Mouse (Mus musculus) hindbrain, embryonic 16.5 days (tissue): ENCODE results near the gene Dhfr. TPM values are rescaled to one million over a fixed set of nuclear protein-coding genes. Genes with fewer than 3 reads are reported as not detected.
"Not testable (repeated sequence)": the region's sequence is repeated elsewhere in the genome, so short reads cannot be mapped to it uniquely, and the experiment has no call there.

ENCODE experiments used
- ATAC-seq: fragments of 200-750 bp; cut with Nextera tagmentation; 2 replicates; pipeline ENCODE4 v1.8.0; 2017; ENCODE audit warnings: moderate TSS enrichment, moderate library complexity
- H3K27ac ChIP-seq: fragments of 300-500 bp; sonication (generic); 2 replicates; pipeline ENCODE4 v1.5.1; 2014; ENCODE audit warnings: low read depth, mild to moderate bottlenecking, control low read depth, low read length, moderate library complexity
- H3K27me3 ChIP-seq: fragments of 300-500 bp; sonication (generic); replicated peaks from 2 replicates; pipeline ENCODE4 v1.6.1; 2014; ENCODE audit warnings: low read length; ENCODE audit not compliant: control insufficient read depth, insufficient read depth
- H3K36me3 ChIP-seq: fragments of 300-500 bp; sonication (generic); 2 replicates; pipeline ENCODE4 v1.6.1; 2014; ENCODE audit warnings: mild to moderate bottlenecking, low read length, moderate library complexity, mixed read lengths; ENCODE audit not compliant: control insufficient read depth, insufficient read depth
- H3K4me1 ChIP-seq: fragments of 300-500 bp; sonication (generic); 2 replicates; pipeline ENCODE4 v1.6.1; 2014; ENCODE audit warnings: low read depth, low read length; ENCODE audit not compliant: control insufficient read depth, insufficient read depth
- H3K4me2 ChIP-seq: fragments of 300-500 bp; sonication (generic); 2 replicates; pipeline ENCODE4 v1.6.1; 2014; ENCODE audit warnings: mild to moderate bottlenecking, low read length, control low read depth, moderate library complexity
- H3K4me3 ChIP-seq: fragments of 300-500 bp; sonication (generic); 2 replicates; pipeline ENCODE4 v1.5.1; 2014; ENCODE audit warnings: mild to moderate bottlenecking, low read length, control low read depth, moderate library complexity
- H3K9ac ChIP-seq: fragments of 300-500 bp; sonication (generic); 2 replicates; pipeline ENCODE4 v1.6.1; 2014; ENCODE audit warnings: low read depth, mild to moderate bottlenecking, control low read depth, low read length, moderate library complexity
- H3K9me3 ChIP-seq: fragments of 300-500 bp; sonication (generic); 2 replicates; pipeline ENCODE4 v1.6.1; 2014; ENCODE audit warnings: mild to moderate bottlenecking, low read length, moderate library complexity; ENCODE audit not compliant: control insufficient read depth
- WGBS: fragments of 180-500 bp; shearing (Covaris S2); extraction: QIAGEN DNeasy Blood & Tissue Kit; methylation state at CpG from one replicate; pipeline ENCODE4 v1.1.7; 2014; 5-methylcytosine and 5-hydroxymethylcytosine counted together
- polyA plus RNA-seq: library from polyadenylated mRNA; unstranded; fragments of >200 nt; fragmentation: Nextera tagmentation; extraction: Ambion mirVana; gene quantifications from 2 replicates; pipeline ENCODE4 v1.2.1, GENCODE M21; 2015

Gene Dhfr
- polyA plus RNA-seq, 1 experiment from 2014 or later, result 4.9 TPM

- 87% methylated on average over 2 of the region's 2 CpGs for WGBS
- Histone ChIP-seq H3K9ac (no peak overlapping the region), H3K27ac (no peak overlapping the region), H3K27me3 (no peaks in the 10 kb centered on the region), H3K4me3 (no peak overlapping the region), H3K4me2 (no peak overlapping the region), H3K9me3 (no peaks in the 10 kb centered on the region), H3K4me1 (no peaks in the 10 kb centered on the region), H3K36me3 (no peaks in the 10 kb centered on the region)
- no peak for ATAC-seq
Measured at GRCm38 (mm10) chr13:92361609-92362008, 7.1 kb downstream of the Dhfr start.

DNA sequence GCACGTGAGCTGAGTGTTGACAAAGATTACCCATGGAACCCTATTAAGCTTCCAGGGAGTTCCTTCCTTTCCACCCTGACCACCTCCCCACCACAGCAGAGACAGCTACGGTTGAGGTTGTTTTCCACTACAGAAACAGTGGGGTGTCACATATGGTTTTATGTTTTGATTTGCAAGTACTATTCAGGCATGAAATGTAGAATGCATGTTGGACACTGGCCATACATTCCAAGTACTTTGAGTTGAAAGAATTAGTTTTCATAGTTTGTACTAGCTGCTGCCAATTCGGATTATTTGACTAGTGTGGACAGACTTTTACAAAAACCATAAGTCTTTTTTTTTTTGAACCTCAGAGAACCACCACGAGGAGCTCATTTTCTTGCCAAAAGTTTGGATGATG is 10.8 kb downstream of the Dhfr start:
- H3K9me3 ChIP-seq, result no peaks in the 10 kb centered on the region
- H3K27ac ChIP-seq, result no peak overlapping the region
- H3K27me3 ChIP-seq, result no peaks in the 10 kb centered on the region
- H3K9ac ChIP-seq, result no peak overlapping the region
- WGBS, result 74% methylated on average over 4 of the region's 4 CpGs
- ATAC-seq, result no peak
- no peak overlapping the region for H3K4me3 ChIP-seq
- no peak overlapping the region for H3K4me2 ChIP-seq
- H3K36me3 ChIP-seq, result no peaks in the 10 kb centered on the region; the same call in 1 of the 2 replicates
- H3K4me1 ChIP-seq, result no peaks in the 10 kb centered on the region

DNA sequence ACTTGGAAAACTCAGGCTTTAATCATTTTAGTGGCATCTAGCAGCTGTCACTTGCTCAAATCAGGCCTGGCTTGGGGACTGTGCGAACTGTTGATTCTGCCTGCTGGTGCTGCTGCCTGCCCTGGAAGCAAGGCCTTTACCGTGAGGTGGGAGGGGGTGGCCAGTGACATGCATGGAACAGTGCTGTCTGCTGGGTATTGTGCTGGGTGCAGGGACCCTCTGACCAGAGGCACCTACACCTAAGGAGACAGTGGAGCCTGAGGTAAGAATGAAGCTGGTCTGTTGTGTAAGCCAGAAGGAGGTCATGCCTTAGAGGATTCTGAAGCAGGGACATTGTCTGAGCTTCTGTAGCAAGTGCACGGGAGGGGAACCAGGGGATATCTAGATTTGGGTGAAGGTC is 16.3 kb downstream of the Dhfr start:
- no peak overlapping the region for H3K4me3 ChIP-seq
- 94% methylated on average over 3 of the region's 3 CpGs for whole genome bisulfite sequencing
- no peak overlapping the region for H3K27ac ChIP-seq
- H3K9me3 ChIP-seq, result no peaks in the 10 kb centered on the region
- no peaks in the 10 kb centered on the region for H3K27me3 ChIP-seq
- no peaks in the 10 kb centered on the region for H3K4me1 ChIP-seq
- ATAC-seq, result no peak
- H3K4me2 ChIP-seq, result no peak overlapping the region
- H3K9ac ChIP-seq, result no peak overlapping the region
- H3K36me3 ChIP-seq, result no peaks in the 10 kb centered on the region; the same call in 1 of the 2 replicates

- not testable (repeated sequence) for H3K9me3 ChIP-seq, H3K36me3 ChIP-seq, H3K4me3 ChIP-seq, H3K4me2 ChIP-seq, H3K27ac ChIP-seq, H3K4me1 ChIP-seq, ATAC-seq, H3K27me3 ChIP-seq, H3K9ac ChIP-seq
- WGBS, result 94% methylated on average over 6 of the region's 6 CpGs
Measured at GRCm38 (mm10) chr13:92371466-92371865, 16.9 kb downstream of the Dhfr start.

DNA sequence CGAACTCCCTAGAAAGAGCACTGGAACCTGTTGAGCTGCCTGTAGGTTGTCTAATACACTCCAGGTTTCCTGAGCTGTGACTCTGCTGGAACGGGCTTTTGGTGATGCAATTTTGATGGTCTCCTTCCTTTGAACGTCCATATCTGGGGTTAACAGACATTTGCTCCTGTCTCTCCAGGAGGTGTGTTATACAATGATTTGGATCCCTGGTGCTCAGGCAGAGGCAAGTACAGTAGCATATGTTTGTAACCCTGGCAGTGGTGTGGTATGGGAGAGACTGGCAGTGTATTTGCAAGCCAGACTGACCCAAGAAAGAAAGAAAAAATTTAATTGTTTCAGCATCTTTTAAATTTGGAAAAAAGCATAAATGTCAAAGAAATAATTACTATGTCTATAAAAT is 32.8 kb downstream of the Dhfr start:
- WGBS, result 92% methylated on average over 3 of the region's 3 CpGs
- Histone ChIP-seq H3K9ac (no peak overlapping the region), H3K9me3 (no peaks in the 10 kb centered on the region), H3K4me1 (no peaks in the 10 kb centered on the region), H3K4me3 (no peak overlapping the region), H3K36me3 (no peaks in the 10 kb centered on the region), H3K4me2 (no peak overlapping the region), H3K27ac (no peak overlapping the region), H3K27me3 (no peaks in the 10 kb centered on the region)
- ATAC-seq, result no peak

DNA sequence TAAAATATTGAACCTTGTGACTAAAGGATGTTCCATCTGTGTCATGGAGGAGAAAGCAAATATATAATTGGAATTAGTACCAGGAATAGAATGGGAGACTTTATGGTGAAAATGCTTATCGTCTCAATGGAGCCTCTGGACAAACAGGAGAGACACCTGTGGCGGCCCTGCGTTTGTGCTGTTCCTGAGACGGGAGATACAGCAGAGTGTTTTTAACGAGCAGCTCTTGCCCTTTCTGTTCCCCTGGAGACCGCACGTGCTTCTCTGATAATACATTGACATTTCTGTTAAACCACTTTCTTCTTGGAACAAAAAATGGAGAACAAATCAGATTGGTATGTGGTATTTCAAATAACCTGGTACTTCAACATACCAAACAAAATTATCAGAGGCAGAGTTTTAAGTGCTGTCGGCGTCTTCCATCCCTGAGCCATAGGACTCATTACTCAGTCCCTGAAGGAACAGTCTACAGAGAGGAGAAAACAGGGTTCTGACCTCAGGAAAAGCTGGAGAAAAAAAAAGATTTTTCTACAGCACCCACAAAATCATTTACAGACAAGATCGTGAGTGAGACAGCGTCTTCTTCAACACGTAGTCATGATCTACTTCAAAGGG is 38.6 kb downstream of the Dhfr start:
- Histone ChIP-seq H3K9me3 (no peaks in the 10 kb centered on the region), H3K36me3 (no peaks in the 10 kb centered on the region), H3K4me2 (no peak overlapping the region), H3K9ac (no peak overlapping the region), H3K4me1 (no peaks in the 10 kb centered on the region), H3K4me3 (no peak overlapping the region), H3K27ac (no peak overlapping the region), H3K27me3 (no peaks in the 10 kb centered on the region)
- no peak for ATAC-seq
- WGBS, result 85% methylated on average over 12 of the region's 12 CpGs

DNA sequence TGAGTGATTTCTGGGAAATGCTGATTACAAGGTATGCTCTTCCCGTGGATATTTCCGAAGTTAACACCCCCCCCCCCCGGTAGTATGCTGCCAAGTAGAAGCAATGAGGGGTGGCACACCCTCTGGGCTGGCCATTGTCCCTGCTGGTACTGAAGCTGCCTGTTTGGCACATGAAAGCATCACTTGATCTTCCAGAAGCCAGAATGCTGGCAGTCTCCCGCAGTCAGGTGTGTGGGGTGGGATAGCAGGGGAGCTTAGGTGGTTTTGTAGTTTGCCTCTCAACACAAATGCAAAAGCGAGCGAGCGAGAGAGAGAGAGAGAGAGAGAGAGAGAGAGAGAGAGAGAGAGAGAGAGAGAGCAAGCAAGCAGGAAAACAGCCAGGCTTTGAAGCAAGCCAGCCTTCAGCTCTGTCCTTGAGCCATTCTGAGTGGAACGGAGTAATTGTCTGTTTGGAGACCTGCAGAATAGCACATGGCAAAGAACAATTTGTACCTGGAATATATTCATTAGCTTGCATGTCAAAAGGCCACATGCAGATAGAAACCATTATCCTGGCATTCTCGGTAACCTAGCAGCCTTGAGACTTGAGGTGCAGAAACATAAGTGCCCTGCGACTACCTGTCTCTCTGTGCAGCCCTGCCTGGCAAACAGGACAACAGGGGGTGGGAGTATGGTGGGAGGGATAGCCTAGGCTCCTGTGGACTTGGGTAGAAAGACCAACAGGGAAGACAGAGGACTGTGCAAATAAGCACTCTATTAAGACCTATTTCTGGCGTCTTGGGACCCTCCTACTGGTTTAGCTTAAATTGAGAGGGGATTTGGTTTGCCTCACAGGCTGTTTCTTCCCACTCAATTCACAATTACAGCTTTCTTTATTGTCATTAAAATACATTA is 44.2 kb downstream of the Dhfr start:
- Histone ChIP-seq H3K36me3 (no peaks in the 10 kb centered on the region), H3K4me2 (no peak overlapping the region), H3K4me3 (no peak overlapping the region), H3K9me3 (no peaks in the 10 kb centered on the region), H3K27me3 (no peaks in the 10 kb centered on the region), H3K4me1 (no peaks in the 10 kb centered on the region), H3K9ac (no peak overlapping the region), H3K27ac (no peak overlapping the region)
- 64% methylated on average over 11 of the region's 11 CpGs for WGBS
- peak; percentile 73 for ATAC-seq

GRCm38 (mm10) chr13:92402063-92402462 is 47.5 kb downstream of the Dhfr start:
- Histone ChIP-seq H3K4me1 (no peaks in the 10 kb centered on the region), H3K27ac (no peak overlapping the region), H3K9ac (no peak overlapping the region), H3K4me2 (no peak overlapping the region), H3K27me3 (no peaks in the 10 kb centered on the region), H3K9me3 (no peaks in the 10 kb centered on the region), H3K36me3 (no peaks in the 10 kb centered on the region), H3K4me3 (no peak overlapping the region)
- WGBS, result 83% methylated on average over 2 of the region's 2 CpGs
- no peak for ATAC-seq

GRCm38 (mm10) chr13:92403496-92403895 is 49.0 kb downstream of the Dhfr start:
- Histone ChIP-seq H3K27ac (no peak overlapping the region), H3K9me3 (no peaks in the 10 kb centered on the region), H3K36me3 (no peaks in the 10 kb centered on the region), H3K4me2 (no peak overlapping the region), H3K4me3 (no peak overlapping the region), H3K9ac (no peak overlapping the region), H3K27me3 (no peaks in the 10 kb centered on the region), H3K4me1 (no peaks in the 10 kb centered on the region)
- no peak for ATAC-seq
- 85% methylated on average over 3 of the region's 3 CpGs for WGBS
